Mouse (Mus musculus) layer of hippocampus, postnatal 14 days (tissue): Measurements from ENCODE around the gene Grm2. TPM values are rescaled to one million over a fixed set of nuclear protein-coding genes. Genes with fewer than 3 reads are reported as not detected.

ENCODE experiments used
- total RNA-seq, 2 experiments: library from RNA; stranded (reverse); gene quantifications; 2 replicates each; pipeline ENCODE4 v1.2.3; 2021

Gene Grm2
- total RNA-seq, 2 experiments from 2014 or later: 35.7 to 38.5 TPM

Other genes with a start within 250 kb of the Grm2 start
- 100 to 1,000 TPM; 295 to 325 TPM for gene Rpl29, start 226.6 kb downstream of the Grm2 start, total RNA-seq
- gene Acy1, start 217.8 kb downstream of the Grm2 start, total RNA-seq: 10 to 100 TPM; 10.3 to 11.5 TPM
- gene Abhd14b, start 208.6 kb downstream of the Grm2 start, total RNA-seq: 10 to 100 TPM in 1 of 2 experiments, 1 to 10 TPM in 1; 9.6 to 12.4 TPM
- 10 to 100 TPM; 40.9 to 41.8 TPM for gene Abhd14a, start 208.4 kb downstream of the Grm2 start, total RNA-seq
- gene Pcbp4, start 202.8 kb downstream of the Grm2 start, total RNA-seq: 100 to 1,000 TPM; 181 to 195 TPM
- gene Gpr62, start 190.1 kb downstream of the Grm2 start, total RNA-seq: 1 to 10 TPM; 7.1 to 7.4 TPM
- 10 to 100 TPM; 31.5 to 37.0 TPM for gene Rrp9, start 180.1 kb downstream of the Grm2 start, total RNA-seq
- 1 to 10 TPM; 3.2 to 5.1 TPM for gene Parp3, start 179.1 kb downstream of the Grm2 start, total RNA-seq
- not detected for gene Iqcf1, start 156.1 kb downstream of the Grm2 start, total RNA-seq
- under 1 TPM in 1 of 2 experiments, not detected in 1; 0.67 TPM for gene Iqcf5, start 141.5 kb downstream of the Grm2 start, total RNA-seq
- gene Iqcf3, start 94.5 kb downstream of the Grm2 start, total RNA-seq: not detected
- gene Iqcf4, start 85.1 kb downstream of the Grm2 start, total RNA-seq: not detected
- not detected for gene Iqcf6, start 29.5 kb downstream of the Grm2 start, total RNA-seq
- 10 to 100 TPM; 92.2 to 99.8 TPM for gene Tex264, start 29.8 kb upstream of the Grm2 start, total RNA-seq
- gene Rad54l2, start 133.1 kb upstream of the Grm2 start, total RNA-seq: 10 to 100 TPM; 18.7 to 20.5 TPM
- gene Dcaf1, start 165.8 kb upstream of the Grm2 start, total RNA-seq: 10 to 100 TPM; 20.8 to 27.4 TPM
- 10 to 100 TPM; 48.2 to 51.2 TPM for gene Rbm15b, start 231.3 kb upstream of the Grm2 start, total RNA-seq
- 100 to 1,000 TPM; 130 to 156 TPM for gene Manf, start 235.9 kb upstream of the Grm2 start, total RNA-seq